Mouse (Mus musculus) spleen, adult 2 months (tissue): ENCODE results near the gene Tmem97. TPM values are rescaled to one million over a fixed set of nuclear protein-coding genes. Genes with fewer than 3 reads are reported as not detected.

Experiments
- DNase-seq, 2 experiments: peaks; one replicate each; pipeline versions ENCODE4 v3.0.0 to v3.0.0-alpha.2; 2012 to 2021; ENCODE audit warnings: low spot score in 2 of 2, low read depth in 1 of 2
- H3K27ac ChIP-seq: fragments of 200-500 bp; 2 replicates; pipeline ENCODE4 v1.5.1; 2012; ENCODE audit warnings: low read length, inconsistent platforms; ENCODE audit not compliant: insufficient read depth
- H3K27me3 ChIP-seq: fragments of 200-500 bp; 2 replicates; pipeline ENCODE4 v1.6.1; 2012; ENCODE audit warnings: mild to moderate bottlenecking, moderate library complexity, low read length, inconsistent platforms; ENCODE audit not compliant: control insufficient read depth, insufficient read depth
- H3K36me3 ChIP-seq: fragments of 200-500 bp; 2 replicates; pipeline ENCODE4 v1.6.1; 2012; ENCODE audit warnings: mild to moderate bottlenecking, low read length, inconsistent platforms; ENCODE audit not compliant: control insufficient read depth, insufficient read depth
- H3K4me1 ChIP-seq: fragments of 200-500 bp; 2 replicates; pipeline ENCODE4 v1.6.1; 2011; ENCODE audit warnings: inconsistent platforms; ENCODE audit not compliant: control insufficient read depth, insufficient read depth, insufficient read length
- H3K4me3 ChIP-seq: fragments of 200-500 bp; 2 replicates; pipeline ENCODE4 v1.5.1; 2011; ENCODE audit warnings: mild to moderate bottlenecking, inconsistent platforms; ENCODE audit not compliant: insufficient read depth, insufficient read length; ENCODE audit errors: extremely low read depth
- CTCF ChIP-seq: fragments of 200-500 bp; IDR thresholded peaks from 2 replicates; pipeline ENCODE4 v1.5.1; 2011; ENCODE audit warnings: mild to moderate bottlenecking, inconsistent platforms; ENCODE audit not compliant: insufficient read depth, insufficient read length, insufficient replicate concordance; ENCODE audit errors: extremely low read depth
- POLR2A ChIP-seq: fragments of 200-500 bp; IDR thresholded peaks from 2 replicates; pipeline ENCODE4 v1.6.1; 2011; ENCODE audit warnings: low read depth, low read length, inconsistent platforms
- WGBS: fragments of 180-500 bp; shearing (Covaris S2); methylation state at CpG from one replicate; pipeline ENCODE4 v1.1.7; 2018; 5-methylcytosine and 5-hydroxymethylcytosine counted together
- polyA plus RNA-seq: library from polyadenylated mRNA; depleted of rRNA; stranded (reverse); fragments of >200 nt; gene quantifications from 2 replicates; pipeline ENCODE4 v1.2.3, GENCODE M21; 2012

Tmem97 gene
- polyA plus RNA-seq, 1 experiment, result 15.6 TPM

DNA sequence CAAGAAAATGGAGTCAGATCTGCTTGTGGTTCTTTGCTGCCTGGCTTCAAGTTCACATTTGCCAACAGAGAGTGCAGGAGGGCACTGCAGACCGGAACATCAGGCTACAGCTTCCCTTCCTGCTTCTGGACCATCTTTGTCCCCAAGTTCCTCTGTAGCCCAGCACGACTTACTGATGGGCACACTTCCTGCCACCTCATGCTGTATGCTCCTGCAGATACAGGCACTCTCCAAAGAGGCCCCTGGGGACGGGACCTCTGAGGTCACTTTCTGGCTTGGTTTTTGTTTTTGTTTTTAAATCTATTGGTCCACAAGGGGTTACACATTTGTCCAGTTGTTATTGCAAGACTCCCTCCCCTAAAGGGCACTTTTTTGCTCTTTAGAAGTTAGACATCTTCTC lies 19.2 kb upstream of the Tmem97 start:
- TF ChIP-seq CTCF, result no peak
- no peak for TF ChIP-seq POLR2A
- no peak overlapping the region for H3K27ac ChIP-seq
- peaks cover 16% of the 10 kb centered on the region for H3K36me3 ChIP-seq
- WGBS, result 49% methylated on average over 3 of the region's 3 CpGs
- no peak overlapping the region for H3K4me3 ChIP-seq
- DNase-seq, result no peak
- no peaks in the 10 kb centered on the region for H3K27me3 ChIP-seq
- no peaks in the 10 kb centered on the region for H3K4me1 ChIP-seq

- DNase-seq, result no peak
- H3K4me3 ChIP-seq, result no peak overlapping the region
- no peaks in the 10 kb centered on the region for H3K27me3 ChIP-seq
- H3K27ac ChIP-seq, result no peak overlapping the region
- H3K36me3 ChIP-seq, result peaks cover 14% of the 10 kb centered on the region
- TF ChIP-seq CTCF, result no peak
- TF ChIP-seq POLR2A, result no peak
- H3K4me1 ChIP-seq, result no peaks in the 10 kb centered on the region
- WGBS, result 94% methylated on average over 10 of the region's 10 CpGs
Observed at GRCm38 (mm10) chr11:78568827-78569226, 18.2 kb upstream of the Tmem97 start.

DNA sequence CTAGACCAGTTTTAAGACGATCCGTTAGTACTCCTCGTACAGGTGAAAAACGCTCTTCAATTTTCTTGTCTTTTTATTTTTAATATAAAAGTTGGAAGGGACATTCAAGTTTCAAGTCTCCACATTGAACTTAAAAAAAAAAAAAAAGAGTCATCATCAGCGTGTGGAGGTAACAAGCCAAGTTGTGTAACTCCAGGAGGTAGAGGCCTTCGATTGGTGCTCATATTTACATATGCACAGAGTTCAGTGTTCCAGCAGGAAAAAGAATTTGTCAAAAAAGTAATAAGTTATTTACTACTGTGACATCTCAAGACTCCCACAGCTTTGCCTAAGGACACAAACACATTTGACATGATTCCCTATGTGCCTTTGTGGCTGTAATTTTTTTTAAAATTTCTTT lies 17.0 kb upstream of the Tmem97 start:
- H3K27me3 ChIP-seq, result no peaks in the 10 kb centered on the region
- no peak for DNase-seq
- no peak for TF ChIP-seq CTCF
- H3K4me1 ChIP-seq, result no peaks in the 10 kb centered on the region
- H3K36me3 ChIP-seq, result peaks cover 13% of the 10 kb centered on the region
- no peak overlapping the region for H3K27ac ChIP-seq
- H3K4me3 ChIP-seq, result no peak overlapping the region
- 92% methylated on average over 6 of the region's 6 CpGs for WGBS

- no peak overlapping the region for H3K4me3 ChIP-seq
- no peaks in the 10 kb centered on the region for H3K4me1 ChIP-seq
- WGBS, result 57% methylated on average over 6 of the region's 6 CpGs
- no peak overlapping the region for H3K27ac ChIP-seq
- DNase-seq, result no peak
- peaks cover 8% of the 10 kb centered on the region for H3K36me3 ChIP-seq
- H3K27me3 ChIP-seq, result no peaks in the 10 kb centered on the region
- TF ChIP-seq CTCF, result no peak
- no peak for TF ChIP-seq POLR2A
Observed at GRCm38 (mm10) chr11:78566775-78567174, 16.2 kb upstream of the Tmem97 start.

- 14% methylated on average over 4 of the region's 4 CpGs for WGBS
- Histone ChIP-seq H3K27ac (no peak overlapping the region), H3K4me3 (no peak overlapping the region), H3K27me3 (no peaks in the 10 kb centered on the region), H3K36me3 (no peaks in the 10 kb centered on the region), H3K4me1 (no peaks in the 10 kb centered on the region)
- TF ChIP-seq POLR2A (no peak), CTCF (peak; percentile 52; the same call in 1 of the 2 replicates)
- peak; percentile 26 to 56 for DNase-seq
Observed at GRCm38 (mm10) chr11:78560447-78560846, 9.9 kb upstream of the Tmem97 start.

- Histone ChIP-seq H3K27ac (no peak overlapping the region), H3K27me3 (no peaks in the 10 kb centered on the region), H3K4me1 (no peaks in the 10 kb centered on the region), H3K4me3 (no peak overlapping the region), H3K36me3 (no peaks in the 10 kb centered on the region)
- 69% methylated on average over 8 of the region's 8 CpGs for WGBS
- TF ChIP-seq CTCF (no peak), POLR2A (no peak)
- DNase-seq, result no peak
Observed at GRCm38 (mm10) chr11:78557241-78557640, 6.7 kb upstream of the Tmem97 start.

DNA sequence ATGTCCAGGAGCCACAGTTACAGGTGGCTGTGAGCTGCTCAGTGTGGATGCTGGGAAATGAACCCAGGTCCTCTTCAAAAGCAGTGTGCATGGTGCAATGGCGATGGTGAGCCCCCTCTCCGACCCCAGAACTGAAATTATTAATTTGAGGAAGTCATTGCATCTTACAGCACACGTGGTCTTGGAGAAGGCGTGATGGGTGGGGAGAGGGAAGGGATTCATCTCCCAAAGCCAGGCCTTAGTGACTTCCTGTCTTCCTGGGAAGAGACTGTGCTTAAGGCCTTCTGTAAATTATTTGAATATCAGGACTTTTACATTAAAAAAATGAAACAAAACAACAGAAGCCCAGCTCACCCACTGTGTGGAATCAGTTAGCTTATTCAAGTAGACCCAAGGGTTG lies 5.5 kb upstream of the Tmem97 start:
- H3K27me3 ChIP-seq, result no peaks in the 10 kb centered on the region
- no peak for DNase-seq
- no peaks in the 10 kb centered on the region for H3K36me3 ChIP-seq
- H3K4me1 ChIP-seq, result no peaks in the 10 kb centered on the region
- WGBS, result 68% methylated on average over 4 of the region's 4 CpGs
- no peak overlapping the region; the same call in 1 of the 2 replicates for H3K27ac ChIP-seq
- no peak overlapping the region for H3K4me3 ChIP-seq
- no peak for TF ChIP-seq POLR2A
- TF ChIP-seq CTCF, result no peak

DNA sequence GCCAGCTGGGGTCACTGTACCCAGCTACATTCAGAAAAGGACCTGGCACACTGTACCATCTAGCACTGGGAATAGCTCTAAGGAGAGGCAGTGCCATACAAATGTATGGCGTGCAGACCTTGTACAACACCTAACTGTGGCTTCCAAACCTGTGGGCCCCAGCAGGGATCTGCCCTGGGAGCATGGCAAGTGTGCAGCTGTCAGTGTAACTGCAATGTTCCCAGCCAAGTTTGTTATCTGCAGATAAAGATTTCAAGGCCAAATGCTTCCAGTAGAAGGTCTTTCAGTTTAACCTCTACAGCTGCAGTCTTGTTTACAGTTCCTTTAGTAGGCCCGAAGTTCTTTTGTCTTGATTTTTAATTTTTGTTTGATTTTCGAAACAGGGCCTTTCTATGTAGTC lies 5.0 kb upstream of the Tmem97 start:
- Histone ChIP-seq H3K36me3 (no peaks in the 10 kb centered on the region), H3K4me1 (no peaks in the 10 kb centered on the region), H3K27ac (no peak overlapping the region; the same call in 1 of the 2 replicates), H3K27me3 (no peaks in the 10 kb centered on the region), H3K4me3 (no peak overlapping the region)
- TF ChIP-seq CTCF, result no peak
- no peak for TF ChIP-seq POLR2A
- WGBS, result 79% methylated on average over 3 of the region's 3 CpGs
- DNase-seq, result no peak
